Mouse (Mus musculus) MEL (cell line): ENCODE data around the gene Whamm. TPM values are rescaled to one million over a fixed set of nuclear protein-coding genes. Genes with fewer than 3 reads are reported as not detected.

Experiments
- DNase-seq: peaks from one replicate; pipeline ENCODE4 v3.0.0; 2011; ENCODE audit warnings: low read depth, low spot score
- H3K27ac ChIP-seq: 2 replicates; pipeline ENCODE4 v1.5.1; 2012; ENCODE audit warnings: low read depth, mild to moderate bottlenecking, control low read depth, low read length, moderate library complexity; ENCODE audit not compliant: control insufficient read depth
- H3K27me3 ChIP-seq, 2 experiments: fragments of 150-350 bp in 1 of 2; sonication (generic) in 1 of 2; 2 replicates each; pipeline ENCODE4 v1.6.1; 2012; ENCODE audit warnings: low read length in 2 of 2, mild to moderate bottlenecking in 2 of 2, improper control_type of control experiment in 1 of 2, moderate library complexity in 1 of 2; ENCODE audit not compliant: insufficient read depth in 2 of 2, control insufficient read depth in 1 of 2
- H3K36me3 ChIP-seq, 2 experiments: 2 replicates each; pipeline ENCODE4 v1.6.1; 2012 to 2014; ENCODE audit warnings: low read length in 2 of 2, improper control_type of control experiment in 1 of 2, inconsistent platforms in 1 of 2, mild to moderate bottlenecking in 1 of 2; ENCODE audit not compliant: insufficient read depth in 2 of 2, control insufficient read depth in 1 of 2
- H3K4me1 ChIP-seq, 2 experiments: fragments of 150-350 bp in 1 of 2; sonication (generic) in 1 of 2; 2 replicates each; pipeline ENCODE4 v1.6.1; 2012; ENCODE audit warnings: low read length in 2 of 2, improper control_type of control experiment in 1 of 2, mild to moderate bottlenecking in 1 of 2; ENCODE audit not compliant: insufficient read depth in 2 of 2, control insufficient read depth in 1 of 2
- H3K4me3 ChIP-seq, 2 experiments: fragments of 150-350 bp in 1 of 2; sonication (generic) in 1 of 2; 2 replicates each; pipeline ENCODE4 v1.5.1; 2012; ENCODE audit warnings: low read depth in 2 of 2, low read length in 2 of 2, mild to moderate bottlenecking in 2 of 2, moderate library complexity in 2 of 2, control low read depth in 1 of 2, improper control_type of control experiment in 1 of 2; ENCODE audit not compliant: control insufficient read depth in 1 of 2, insufficient read depth in 1 of 2
- H3K79me2 ChIP-seq: 2 replicates; pipeline ENCODE4 v1.6.1; 2012; ENCODE audit warnings: mild to moderate bottlenecking, low read length, moderate library complexity; ENCODE audit not compliant: control insufficient read depth, poor library complexity, insufficient read depth
- H3K9ac ChIP-seq: 2 replicates; pipeline ENCODE4 v1.6.1; 2012; ENCODE audit warnings: low read depth, mild to moderate bottlenecking, control low read depth, low read length, moderate library complexity; ENCODE audit not compliant: control insufficient read depth, poor library complexity, severe bottlenecking
- H3K9me3 ChIP-seq: fragments of 150-350 bp; sonication (generic); replicated peaks from 2 replicates; pipeline ENCODE4 v1.6.1; 2012; ENCODE audit warnings: mild to moderate bottlenecking, low read length, improper control_type of control experiment, moderate library complexity; ENCODE audit not compliant: insufficient read depth
- BHLHE40 ChIP-seq: IDR thresholded peaks from 2 replicates; pipeline ENCODE4 v1.6.1; 2012; ENCODE audit warnings: low read depth, mild to moderate bottlenecking, inconsistent platforms, low read length, improper control_type of control experiment, borderline replicate concordance
- CHD1 ChIP-seq: IDR thresholded peaks from 2 replicates; pipeline ENCODE4 v1.6.1; 2012; ENCODE audit warnings: low read depth, mild to moderate bottlenecking, inconsistent platforms, low read length, improper control_type of control experiment
- CHD2 ChIP-seq: IDR thresholded peaks from 2 replicates; pipeline ENCODE4 v1.6.1; 2011; ENCODE audit warnings: low read length, improper control_type of control experiment
- CTCF ChIP-seq, 3 experiments: IDR thresholded peaks in 2 of 3; conservative IDR thresholded peaks in 1 of 3; 2 replicates each; pipeline ENCODE4 v1.5.1; 2011 to 2012; ENCODE audit warnings: low read length in 3 of 3, low read depth in 2 of 3, mild to moderate bottlenecking in 2 of 3, improper control_type of control experiment in 1 of 3, inconsistent platforms in 1 of 3, mixed read lengths in 1 of 3, moderate library complexity in 1 of 3; ENCODE audit not compliant: control insufficient read depth in 1 of 3, insufficient read depth in 1 of 3, poor library complexity in 1 of 3, severe bottlenecking in 1 of 3
- E2F4 ChIP-seq: IDR thresholded peaks from 2 replicates; pipeline ENCODE4 v1.6.1; 2011; ENCODE audit warnings: low read depth, low read length, improper control_type of control experiment, borderline replicate concordance
- EP300 ChIP-seq, 2 experiments: IDR thresholded peaks; 2 replicates each; pipeline ENCODE4 v1.6.1; 2011; ENCODE audit warnings: improper control_type of control experiment in 2 of 2, low read length in 2 of 2, low read depth in 1 of 2, mild to moderate bottlenecking in 1 of 2
- ETS1 ChIP-seq: IDR thresholded peaks from 2 replicates; pipeline ENCODE4 v1.6.1; 2012; ENCODE audit warnings: low read depth, mild to moderate bottlenecking, inconsistent platforms, low read length, improper control_type of control experiment, moderate library complexity
- GABPA ChIP-seq: IDR thresholded peaks from 2 replicates; pipeline ENCODE4 v1.6.1; 2012; ENCODE audit warnings: low read depth, mild to moderate bottlenecking, inconsistent platforms, low read length, improper control_type of control experiment, moderate library complexity
- HCFC1 ChIP-seq: IDR thresholded peaks from 2 replicates; pipeline ENCODE4 v1.6.1; 2012; ENCODE audit warnings: low read depth, mild to moderate bottlenecking, inconsistent platforms, low read length, improper control_type of control experiment, moderate library complexity
- KAT2A ChIP-seq: conservative IDR thresholded peaks from 2 replicates; pipeline ENCODE4 v1.6.1; 2012; ENCODE audit warnings: low read depth, low read length, improper control_type of control experiment, inconsistent platforms
- MAFK ChIP-seq: IDR thresholded peaks from 2 replicates; pipeline ENCODE4 v1.6.1; 2011; ENCODE audit warnings: low read depth, mild to moderate bottlenecking, low read length, improper control_type of control experiment, borderline replicate concordance
- MEF2A ChIP-seq: IDR thresholded peaks from 2 replicates; pipeline ENCODE4 v1.6.1; 2014; ENCODE audit warnings: low read depth, mild to moderate bottlenecking, inconsistent platforms, low read length, improper control_type of control experiment; ENCODE audit not compliant: poor library complexity, insufficient replicate concordance, severe bottlenecking; ENCODE audit errors: extremely low read depth
- MYB ChIP-seq: IDR thresholded peaks from 2 replicates; pipeline ENCODE4 v1.6.1; 2011; ENCODE audit warnings: mild to moderate bottlenecking, low read depth, low read length, improper control_type of control experiment
- NELFE ChIP-seq: IDR thresholded peaks from 2 replicates; pipeline ENCODE4 v1.6.1; 2011; ENCODE audit warnings: low read depth, low read length, improper control_type of control experiment
- POLR2A ChIP-seq, 2 experiments: IDR thresholded peaks; 2 replicates each; pipeline ENCODE4 v1.6.1; 2011 to 2012; ENCODE audit warnings: low read length in 2 of 2, mild to moderate bottlenecking in 2 of 2, control low read depth in 1 of 2, improper control_type of control experiment in 1 of 2, low read depth in 1 of 2, moderate library complexity in 1 of 2; ENCODE audit not compliant: control insufficient read depth in 1 of 2, insufficient read depth in 1 of 2, poor library complexity in 1 of 2
- POLR2AphosphoS5 ChIP-seq: IDR thresholded peaks from 2 replicates; pipeline ENCODE4 v1.6.1; 2012; ENCODE audit warnings: low read depth, borderline replicate concordance, mild to moderate bottlenecking, inconsistent platforms, low read length, moderate library complexity, mixed read lengths
- RCOR1 ChIP-seq: IDR thresholded peaks from 2 replicates; pipeline ENCODE4 v1.6.1; 2012; ENCODE audit warnings: low read depth, mild to moderate bottlenecking, inconsistent platforms, low read length, improper control_type of control experiment
- ZC3H11A ChIP-seq: IDR thresholded peaks from 2 replicates; pipeline ENCODE4 v1.6.1; 2012; ENCODE audit warnings: low read depth, mild to moderate bottlenecking, inconsistent platforms, low read length, improper control_type of control experiment
- ZKSCAN1 ChIP-seq: IDR thresholded peaks from 2 replicates; pipeline ENCODE4 v1.6.1; 2012; ENCODE audit warnings: low read depth, mild to moderate bottlenecking, inconsistent platforms, low read length, improper control_type of control experiment, moderate library complexity
- ZNF384 ChIP-seq: IDR thresholded peaks from 2 replicates; pipeline ENCODE4 v1.6.1; 2012; ENCODE audit warnings: low read depth, mild to moderate bottlenecking, inconsistent platforms, low read length, improper control_type of control experiment
- polyA plus RNA-seq, 2 experiments: library from polyadenylated mRNA; stranded (reverse) in 1 of 2; unstranded in 1 of 2; fragments of >175 nt in 1 of 2; fragments of >200 nt in 1 of 2; gene quantifications; 2 replicates each; pipeline versions ENCODE4 v1.2.1 to v1.2.4; 2012; ENCODE audit warnings: low replicate concordance in 2 of 2, low read depth in 1 of 2; ENCODE audit not compliant: insufficient read length in 2 of 2, insufficient read depth in 1 of 2, missing spikeins in 1 of 2
- total RNA-seq: library from RNA; depleted of rRNA; stranded (reverse); fragments of 300-350 nt; gene quantifications from 2 replicates; pipeline ENCODE4 v1.2.3, GENCODE M21; 2012

Gene Whamm
- total and polyA plus RNA-seq, 3 experiments = 9.4 to 22.9 TPM; not detected in 1

GRCm38 (mm10) chr7:81631261-81631660, 60.2 kb downstream of the Whamm start:
- H3K36me3 ChIP-seq = no peaks in the 10 kb centered on the region
- H3K79me2 ChIP-seq = no peaks in the 10 kb centered on the region
- no peak overlapping the region for H3K9ac ChIP-seq
- H3K9me3 ChIP-seq = no peaks in the 10 kb centered on the region
- DNase-seq = no peak
- H3K4me3 ChIP-seq = no peak overlapping the region
- H3K27ac ChIP-seq = no peak overlapping the region
- no peaks in the 10 kb centered on the region for H3K27me3 ChIP-seq
- TF ChIP-seq E2F4 (no peak), ZKSCAN1 (no peak), CTCF (IDR thresholded peaks at IDR 0.05 in 2 of 3, conservative IDR thresholded peaks at IDR 0.05 in 1 of 3; ENCODE audit: control insufficient read depth in 1 of 3, insufficient read depth in 1 of 3, low read depth in 2 of 3, low read length in 3 of 3, poor library complexity in 1 of 3, severe bottlenecking in 1 of 3) (no peak), RCOR1 (no peak), CHD2 (no peak), MEF2A (no peak), NELFE (no peak), ETS1 (no peak), POLR2AphosphoS5 (no peak), MAFK (no peak), GABPA (no peak), CHD1 (no peak)
- H3K4me1 ChIP-seq = no peaks in the 10 kb centered on the region

GRCm38 (mm10) chr7:81632586-81632985, 61.5 kb downstream of the Whamm start:
- no peak for TF ChIP-seq POLR2A (IDR thresholded peaks at IDR 0.05; ENCODE audit: control insufficient read depth in 1 of 2, insufficient read depth in 1 of 2, low read depth in 1 of 2, low read length in 2 of 2, poor library complexity in 1 of 2)
- TF ChIP-seq BHLHE40 = no peak
- TF ChIP-seq ETS1 = no peak
- TF ChIP-seq KAT2A = no peak
- no peak for TF ChIP-seq HCFC1
- TF ChIP-seq ZC3H11A = no peak
- no peak for TF ChIP-seq MYB
- no peak for TF ChIP-seq EP300 (IDR thresholded peaks at IDR 0.05; ENCODE audit: low read depth in 1 of 2, low read length in 2 of 2)
- no peak for TF ChIP-seq ZNF384
- H3K9ac ChIP-seq = no peak overlapping the region
- no peaks in the 10 kb centered on the region for H3K9me3 ChIP-seq
- no peaks in the 10 kb centered on the region for H3K4me1 ChIP-seq
- DNase-seq = no peak
- no peaks in the 10 kb centered on the region for H3K27me3 ChIP-seq
- H3K27ac ChIP-seq = no peak overlapping the region
- H3K36me3 ChIP-seq = no peaks in the 10 kb centered on the region
- H3K4me3 ChIP-seq = no peak overlapping the region
- H3K79me2 ChIP-seq = no peaks in the 10 kb centered on the region
